Mouse (Mus musculus): ENCODE results near the gene Atxn7l1. TPM values are rescaled to one million over a fixed set of nuclear protein-coding genes. Genes with fewer than 3 reads are reported as not detected.

Atxn7l1 gene
- polyA plus RNA-seq, 1 experiment from 2014 or later, result 16.6 TPM

DNA sequence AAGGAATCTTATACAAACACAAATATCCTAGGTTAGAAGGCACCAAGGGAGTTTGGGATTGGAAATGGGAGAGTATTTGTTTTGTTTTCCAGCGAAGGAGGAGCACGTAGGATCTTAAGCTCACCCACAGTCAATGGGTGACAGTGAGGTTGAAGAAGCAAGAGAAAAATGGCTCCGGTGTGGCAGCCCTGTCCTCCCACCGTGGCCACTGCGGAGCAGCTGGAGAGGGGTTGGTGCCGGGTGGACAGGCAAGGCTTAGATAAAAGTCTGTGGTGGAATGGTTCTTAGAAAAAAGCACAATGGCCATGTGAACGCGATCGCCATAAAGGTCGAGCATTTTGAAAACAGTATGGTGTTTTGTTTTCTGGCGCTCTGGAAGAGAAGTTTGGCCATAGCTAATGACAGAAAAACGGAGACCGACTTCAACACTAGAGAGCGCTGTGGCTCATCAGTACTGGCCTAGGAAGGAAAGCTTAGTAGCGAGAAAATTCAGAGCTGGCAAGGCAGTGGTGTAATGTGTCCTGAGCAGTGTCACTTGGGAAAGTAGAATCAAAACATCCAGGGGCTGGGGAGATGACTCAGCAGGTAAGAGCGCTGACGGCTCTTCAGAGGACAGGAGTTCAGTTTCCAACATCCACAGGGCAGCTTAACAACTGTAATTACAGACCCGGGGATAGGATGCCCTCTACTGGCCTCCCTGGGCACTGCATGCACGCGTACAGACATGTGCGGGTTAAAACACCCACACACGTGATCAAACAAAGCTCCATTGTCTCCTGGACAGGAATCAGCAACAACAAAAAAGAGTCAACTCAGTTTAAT is 232.3 kb downstream of the Atxn7l1 start:
- Histone ChIP-seq H3K36me3 (no peaks in the 10 kb centered on the region), H3K4me2 (replicated peaks) (peak overlapping the region; percentile 46), H3K4me3 (no peak overlapping the region), H3K27me3 (replicated peaks) (no peaks in the 10 kb centered on the region), H3K9ac (no peak overlapping the region), H3K4me1 (0 out of 2 replicates have a peak, but pooled peaks cover 1% of the 10 kb centered on the region), H3K27ac (no peak overlapping the region), H3K9me3 (no peaks in the 10 kb centered on the region)
- ATAC-seq (ENCODE audit: low FRiP score, low read depth), result peak; percentile 82
- 20% methylated on average over 22 of the region's 22 CpGs for whole genome bisulfite sequencing

- H3K9ac ChIP-seq, result no peak overlapping the region
- no peaks in the 10 kb centered on the region for H3K36me3 ChIP-seq
- ATAC-seq (ENCODE audit: low FRiP score, low read depth), result peak; percentile 48; the same call in 1 of the 2 replicates
- H3K4me3 ChIP-seq, result no peak overlapping the region
- no peaks in the 10 kb centered on the region for H3K9me3 ChIP-seq
- 13% methylated on average over 5 of the region's 5 CpGs for WGBS
- no peak overlapping the region for H3K27ac ChIP-seq
- H3K4me1 ChIP-seq, result 0 out of 2 replicates have a peak, but pooled peaks cover 6% of the 10 kb centered on the region
- peaks cover 12% of the 10 kb centered on the region; the same call in 1 of the 2 replicates for H3K27me3 ChIP-seq (replicated peaks)
- H3K4me2 ChIP-seq (replicated peaks), result no peak overlapping the region
These were observed 241.3 kb downstream of the Atxn7l1 start for GRCm38 (mm10) chr12:33388842-33389241.

DNA sequence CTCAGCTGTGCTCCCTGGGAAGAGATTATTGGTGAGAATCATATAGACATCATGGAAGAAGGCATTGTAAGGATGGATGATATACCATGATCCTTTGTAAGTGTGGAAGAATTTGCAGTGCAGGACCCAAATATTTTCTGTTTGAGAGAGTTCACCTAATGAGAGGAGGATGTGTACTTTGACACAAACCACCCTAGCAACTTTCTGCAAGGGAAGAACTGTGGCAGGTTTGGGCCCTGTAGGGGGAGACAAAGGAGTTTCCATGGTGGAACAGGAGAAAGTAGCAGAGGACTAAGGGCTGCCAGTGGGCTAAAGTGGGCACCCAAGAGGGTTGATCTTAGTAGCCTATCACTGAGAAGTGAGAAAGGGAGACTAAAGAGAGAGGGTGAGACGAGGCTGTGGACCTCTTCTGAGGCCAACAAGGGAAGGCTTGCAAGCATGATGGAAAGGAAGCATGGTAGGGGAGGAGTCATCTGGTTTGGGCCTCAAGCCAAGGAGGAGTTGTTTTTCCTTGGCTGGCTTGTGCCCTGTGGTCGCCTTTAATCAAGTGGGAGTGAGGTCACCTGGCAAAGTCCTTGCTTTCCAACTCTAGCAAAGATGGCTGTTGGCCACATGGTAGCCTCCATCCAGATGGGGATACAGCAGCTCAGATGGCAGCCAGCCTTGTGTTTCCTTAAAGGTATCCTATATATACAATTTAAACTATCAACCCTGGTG is 243.5 kb downstream of the Atxn7l1 start:
- 82% methylated on average over 2 of the region's 2 CpGs for WGBS
- no peaks in the 10 kb centered on the region for H3K9me3 ChIP-seq
- H3K9ac ChIP-seq, result no peak overlapping the region
- peaks cover 12% of the 10 kb centered on the region for H3K4me1 ChIP-seq
- ATAC-seq (ENCODE audit: low FRiP score, low read depth), result no peak
- peaks cover 10% of the 10 kb centered on the region; the same call in 1 of the 2 replicates for H3K27me3 ChIP-seq (replicated peaks)
- H3K4me3 ChIP-seq, result no peak overlapping the region
- H3K4me2 ChIP-seq (replicated peaks), result no peak overlapping the region
- no peak overlapping the region for H3K27ac ChIP-seq
- H3K36me3 ChIP-seq, result no peaks in the 10 kb centered on the region

DNA sequence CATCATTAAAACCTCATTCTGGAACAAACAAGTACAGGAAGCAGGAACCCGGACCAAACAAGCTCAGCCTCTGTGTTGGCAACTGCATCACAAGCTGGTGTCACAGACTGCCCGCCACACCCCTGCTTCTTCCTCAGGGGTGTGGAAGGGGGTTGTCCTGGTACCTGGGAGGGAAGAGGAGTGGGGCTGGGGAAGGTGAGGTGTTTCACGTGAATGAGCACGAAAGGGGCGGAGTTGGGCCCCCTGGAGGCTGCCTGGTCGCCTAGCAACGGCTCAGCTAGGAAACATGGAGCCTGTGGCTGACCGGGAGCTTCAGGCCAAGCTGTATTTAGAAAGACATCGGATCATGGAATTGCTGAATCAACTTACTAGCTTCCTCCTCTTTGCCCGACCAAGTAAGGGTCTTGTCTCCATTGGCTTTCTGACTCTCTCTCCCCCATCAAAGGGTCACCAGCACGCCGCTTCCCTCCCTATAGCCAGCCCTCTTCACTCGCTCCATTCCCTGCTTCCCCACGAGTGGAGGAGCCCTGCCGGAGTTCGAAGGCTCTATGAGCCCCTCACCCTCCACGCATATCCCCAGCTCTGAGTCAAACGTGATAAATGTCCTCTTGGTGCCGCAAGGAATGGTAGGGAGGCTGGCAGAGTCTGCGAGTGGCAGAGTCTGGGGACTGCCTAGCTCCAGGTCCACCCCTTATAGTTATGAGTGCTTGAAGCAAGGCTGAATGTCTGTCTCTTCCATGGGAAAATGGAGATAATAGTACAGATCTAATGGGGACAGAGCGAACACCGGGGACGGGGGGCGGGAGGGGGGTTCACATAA is 247.5 kb downstream of the Atxn7l1 start, which contains the start of gene Efcab10:
Gene Efcab10 (plus strand): TSS at position 51 of the 820 bp plus-strand sequence.
- H3K4me3 ChIP-seq, result peak within 1 kb of the TSS; percentile 27
- no peak within 1 kb of the TSS; the same call in 1 of the 2 replicates for H3K27ac ChIP-seq
- WGBS, result 8% methylated on average over 24 of the region's 24 CpGs
- peak; percentile 83 for ATAC-seq (ENCODE audit: low FRiP score, low read depth)
- H3K36me3 ChIP-seq, result no peaks in the 10 kb centered on the region
- H3K9ac ChIP-seq, result peak within 1 kb of the TSS; percentile 51
- peaks cover 12% of the 10 kb centered on the region for H3K4me1 ChIP-seq
- no peaks in the 10 kb centered on the region for H3K27me3 ChIP-seq (replicated peaks)
- no peaks in the 10 kb centered on the region for H3K9me3 ChIP-seq
- peak within 1 kb of the TSS; percentile 69 for H3K4me2 ChIP-seq (replicated peaks)

DNA sequence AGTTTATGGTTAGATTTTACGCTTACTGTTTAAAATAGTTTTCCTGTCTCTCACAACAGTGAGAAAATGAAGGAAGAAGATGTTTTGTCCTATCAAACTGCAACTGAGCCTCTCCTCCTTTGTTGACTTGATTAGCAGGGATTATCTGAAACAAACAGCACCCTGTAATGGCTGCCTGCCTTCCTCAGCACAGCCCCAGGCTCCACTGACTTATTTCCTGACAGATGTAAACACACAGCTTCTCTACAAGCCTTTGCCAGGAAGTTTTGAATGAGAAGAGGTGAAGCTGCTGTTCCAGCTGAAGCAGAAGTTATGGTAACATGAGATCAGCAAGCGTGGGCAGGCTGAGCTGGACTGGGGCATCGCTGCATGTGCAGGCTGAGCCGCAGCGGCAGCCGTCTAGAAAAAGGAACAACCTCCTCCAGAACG is 255.8 kb downstream of the Atxn7l1 start:
- H3K9ac ChIP-seq, result no peak overlapping the region
- H3K36me3 ChIP-seq, result no peaks in the 10 kb centered on the region
- H3K27me3 ChIP-seq (replicated peaks), result no peaks in the 10 kb centered on the region
- 81% methylated on average over 7 of the region's 7 CpGs for WGBS
- no peak overlapping the region for H3K27ac ChIP-seq
- H3K9me3 ChIP-seq, result no peaks in the 10 kb centered on the region
- no peak overlapping the region for H3K4me3 ChIP-seq
- H3K4me2 ChIP-seq (replicated peaks), result no peak overlapping the region
- no peak for ATAC-seq (ENCODE audit: low FRiP score, low read depth)
- peaks cover 10% of the 10 kb centered on the region; the same call in 1 of the 2 replicates for H3K4me1 ChIP-seq

DNA sequence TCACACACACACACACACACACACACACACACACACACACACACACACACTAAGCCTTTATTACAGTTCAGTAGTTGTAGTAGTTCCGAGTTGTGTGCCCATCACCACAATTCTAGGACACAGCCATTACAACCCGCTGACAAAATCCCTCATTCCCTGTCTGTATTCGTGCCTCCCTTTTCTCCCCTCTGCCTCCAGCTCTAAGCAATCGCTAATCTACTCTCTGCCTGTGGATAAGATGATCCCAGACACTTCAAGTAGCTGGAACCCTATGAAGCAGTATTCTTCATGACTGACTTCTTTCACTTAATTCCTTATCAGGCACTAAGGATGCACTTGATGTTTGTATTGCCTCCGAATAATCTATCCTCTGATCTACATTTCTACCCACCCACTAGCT is 257.5 kb downstream of the Atxn7l1 start:
- no peak overlapping the region for H3K4me3 ChIP-seq
- no peak for ATAC-seq (ENCODE audit: low FRiP score, low read depth)
- no peaks in the 10 kb centered on the region for H3K36me3 ChIP-seq
- H3K27ac ChIP-seq, result no peak overlapping the region
- H3K4me1 ChIP-seq, result peaks cover 10% of the 10 kb centered on the region; the same call in 1 of the 2 replicates
- no peaks in the 10 kb centered on the region for H3K9me3 ChIP-seq
- WGBS, result 68% methylated on average over 5 of the region's 5 CpGs
- H3K4me2 ChIP-seq (replicated peaks), result no peak overlapping the region
- H3K9ac ChIP-seq, result no peak overlapping the region
- no peaks in the 10 kb centered on the region for H3K27me3 ChIP-seq (replicated peaks)

DNA sequence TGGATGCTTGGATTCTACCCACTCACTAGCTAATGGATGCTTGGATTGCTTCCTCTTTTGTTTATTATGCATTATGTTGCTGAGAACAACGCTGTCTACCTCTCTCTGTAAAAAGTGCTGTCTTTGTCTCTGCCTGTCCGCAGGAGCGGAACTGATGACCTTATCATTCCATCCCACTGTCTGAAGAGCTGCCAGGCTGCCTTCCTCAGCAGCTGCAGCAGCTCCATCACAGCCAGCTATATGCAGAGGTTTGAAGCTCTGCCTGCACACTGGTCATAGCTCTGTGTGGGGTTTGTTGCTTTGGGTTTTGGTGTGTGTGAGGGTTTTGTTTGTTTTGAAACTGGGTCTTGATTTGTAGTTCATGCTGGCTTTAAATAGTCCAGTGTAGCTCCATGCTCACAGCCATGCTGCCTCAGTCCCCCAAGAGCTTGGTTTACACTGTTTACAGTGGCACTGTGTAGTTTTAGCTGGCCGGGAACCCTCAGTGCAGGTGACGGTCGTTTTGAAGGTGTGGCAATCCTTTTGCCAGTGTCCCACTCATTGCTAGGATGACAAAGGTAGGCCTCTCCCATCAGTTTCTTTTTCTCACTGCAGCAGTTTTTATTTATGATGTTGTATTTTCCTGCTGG is 258.0 kb downstream of the Atxn7l1 start:
- H3K27me3 ChIP-seq (replicated peaks), result no peaks in the 10 kb centered on the region
- H3K36me3 ChIP-seq, result no peaks in the 10 kb centered on the region
- no peak overlapping the region for H3K27ac ChIP-seq
- H3K4me3 ChIP-seq, result no peak overlapping the region
- no peak overlapping the region for H3K9ac ChIP-seq
- 42% methylated on average over 6 of the region's 6 CpGs for WGBS
- H3K9me3 ChIP-seq, result no peaks in the 10 kb centered on the region
- H3K4me1 ChIP-seq, result peaks cover 10% of the 10 kb centered on the region; the same call in 1 of the 2 replicates
- ATAC-seq (ENCODE audit: low FRiP score, low read depth), result peak; percentile 82
- no peak overlapping the region for H3K4me2 ChIP-seq (replicated peaks)

DNA sequence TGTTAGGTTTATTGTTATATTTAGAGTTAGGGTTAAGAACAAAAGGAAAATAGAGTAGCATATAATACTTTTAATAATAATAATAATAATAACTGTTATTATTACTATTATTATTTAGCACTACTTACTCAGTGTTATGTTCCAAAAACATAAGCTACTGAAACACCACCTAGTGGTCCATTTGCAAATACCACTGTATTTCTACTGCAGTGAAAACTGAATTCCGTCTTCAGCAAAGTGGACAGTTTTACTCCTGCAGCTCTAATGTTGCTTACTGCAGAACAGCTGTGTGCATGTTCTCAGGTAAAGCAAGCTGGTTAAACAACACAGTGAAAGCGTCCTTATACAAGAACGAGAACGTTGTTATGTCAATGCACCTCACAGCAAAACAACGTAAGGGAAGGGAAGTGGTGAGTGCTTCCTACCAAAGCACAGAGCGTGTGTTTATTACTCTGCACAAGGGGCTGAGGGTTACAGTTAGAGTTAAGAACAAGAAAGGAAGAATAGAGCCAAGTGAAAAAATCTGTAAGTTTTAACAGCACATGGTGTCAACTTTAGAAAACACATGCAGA is 264.2 kb downstream of the Atxn7l1 start:
- H3K4me2 ChIP-seq (replicated peaks), result no peak overlapping the region
- H3K27ac ChIP-seq, result no peak overlapping the region
- no peaks in the 10 kb centered on the region for H3K36me3 ChIP-seq
- H3K9me3 ChIP-seq, result no peaks in the 10 kb centered on the region
- H3K9ac ChIP-seq, result no peak overlapping the region
- no peak overlapping the region for H3K4me3 ChIP-seq
- no peaks in the 10 kb centered on the region for H3K27me3 ChIP-seq (replicated peaks)
- 56% methylated on average over 6 of the region's 6 CpGs for WGBS
- ATAC-seq (ENCODE audit: low FRiP score, low read depth), result no peak
- H3K4me1 ChIP-seq, result no peaks in the 10 kb centered on the region

Other genes starting within 250 kb of the Atxn7l1 start
- gene Sypl, start 193.8 kb upstream of the Atxn7l1 start, polyA plus RNA-seq (2016; fragmentation: Nextera tagmentation; extraction: Ambion mirVana), result 42.3 and 44.3 TPM in 2 replicates
- gene Cdhr3, start 54.8 kb upstream of the Atxn7l1 start, polyA plus RNA-seq (2016; fragmentation: Nextera tagmentation; extraction: Ambion mirVana), result 0.06 and 0.22 TPM in 2 replicates
- 0.61 and 1.1 TPM in 2 replicates for gene Efcab10, start 247.2 kb downstream of the Atxn7l1 start, polyA plus RNA-seq (2016; fragmentation: Nextera tagmentation; extraction: Ambion mirVana)

Data from neural tube, embryonic 12.5 days (tissue).